Mouse (Mus musculus): Measurements from ENCODE around the gene Gbp3.

- TF ChIP-seq GATA1 (IDR thresholded peaks at IDR 0.05; ENCODE audit: borderline replicate concordance, low read length) (no peak), FLI1 (IDR thresholded peaks at IDR 0.05; ENCODE audit: low read length) (no peak)
Measured at GRCm38 (mm10) chr3:142590431-142591067, 30.7 kb downstream of the Gbp3 start.

Measured in megakaryocyte, embryonic 14.5 days (primary cell).